Mouse (Mus musculus) cerebellum, adult 2 months (tissue): ENCODE results near the gene Gm11273.

ENCODE experiments used
- CTCF ChIP-seq: fragments of 200-500 bp; IDR thresholded peaks from 2 replicates; pipeline ENCODE4 v1.5.1; 2011; ENCODE audit warnings: low read depth, mild to moderate bottlenecking, control low read depth, low read length, moderate library complexity, borderline replicate concordance; ENCODE audit not compliant: insufficient read depth
- POLR2A ChIP-seq: fragments of 200-500 bp; IDR thresholded peaks from 2 replicates; pipeline ENCODE4 v1.6.1; 2011; ENCODE audit warnings: low read length, control low read depth, borderline replicate concordance; ENCODE audit not compliant: insufficient read depth

DNA sequence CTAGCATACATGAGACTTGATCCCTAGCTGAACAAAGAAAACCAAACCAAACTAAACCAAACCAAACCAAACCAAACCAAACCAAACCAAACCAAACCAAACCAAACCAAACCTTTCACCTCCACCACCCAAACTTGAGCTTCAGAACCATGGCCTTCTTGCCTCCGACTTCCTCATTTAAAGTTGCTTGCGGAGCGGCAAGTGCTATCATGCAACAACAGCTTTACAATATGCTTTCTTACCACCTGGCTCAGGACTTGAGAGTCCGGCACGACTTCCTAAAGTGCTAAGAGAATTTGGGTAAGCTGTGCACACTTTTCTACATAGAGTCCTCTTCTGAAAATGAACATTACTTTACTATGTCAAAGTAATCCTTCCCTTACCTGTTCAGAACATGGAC lies 1.1 kb upstream of the Gm11273 start:
- TF ChIP-seq CTCF (no peak), POLR2A (no peak)
